In genomic region chr5:113907786-113908567, GRCm38 (mm10) we compare ENCODE assay signal across 8 mouse cellular contexts. TPM values are rescaled to one million over a fixed set of nuclear protein-coding genes. Genes with fewer than 3 reads are reported as not detected.
DNase-seq lines count a peak whose midpoint lies in the region; ATAC-seq and TF ChIP-seq lines count a peak whose summit lies in the region.

No protein-coding gene starts in this region.

- H3K4me1 ChIP-seq in intestine, postnatal 0 days (replicated peaks; ENCODE audit: control insufficient read depth, insufficient read depth, low read length) = peaks cover 9% of the 10 kb centered on the region
- H3K4me1 ChIP-seq in liver, adult 2 months (ENCODE audit: control insufficient read depth, insufficient read depth, low read length) = peaks cover 6% of the 10 kb centered on the region
- H3K4me1 ChIP-seq in midbrain, postnatal 0 days (ENCODE audit: insufficient read depth, low read length) = peaks cover 7% of the 10 kb centered on the region
- H3K4me1 ChIP-seq in stomach, embryonic 14.5 days (ENCODE audit: control insufficient read depth, insufficient read depth, low read length) = peaks cover 37% of the 10 kb centered on the region

- peak overlapping the region; percentile 81 for H3K4me2 ChIP-seq in intestine, postnatal 0 days (replicated peaks; ENCODE audit: low read depth)
- H3K4me2 ChIP-seq in midbrain, postnatal 0 days (ENCODE audit: low read depth, low read length, poor library complexity, severe bottlenecking) = peak overlapping the region; percentile 77
- peak overlapping the region; percentile 57 for H3K4me2 ChIP-seq in stomach, embryonic 14.5 days (replicated peaks; ENCODE audit: low read depth, low read length)

- no peak for TF ChIP-seq CTCF in intestine, postnatal 0 days (IDR thresholded peaks at IDR 0.05; ENCODE audit: low read depth)
- no peak for TF ChIP-seq CTCF in liver, adult 2 months (IDR thresholded peaks at IDR 0.05; ENCODE audit: low read depth, low read length)
- TF ChIP-seq CTCF in midbrain, postnatal 0 days (IDR thresholded peaks at IDR 0.05) = no peak; the same call in 1 of the 2 replicates

- peak overlapping the region; percentile 88 for H3K4me3 ChIP-seq in intestine, postnatal 0 days (ENCODE audit: low read depth, low read length)
- H3K4me3 ChIP-seq in liver, adult 2 months (ENCODE audit: insufficient read depth, low read depth, low read length) = peak overlapping the region; percentile 75
- H3K4me3 ChIP-seq in midbrain, postnatal 0 days (ENCODE audit: low read depth, low read length) = peak overlapping the region; percentile 93
- H3K4me3 ChIP-seq in stomach, embryonic 14.5 days (ENCODE audit: low read depth, low read length) = peak overlapping the region; percentile 92

- under 1% methylated on average over 67 of the region's 69 CpGs for WGBS in intestine, postnatal 0 days
- WGBS in liver, adult 2 months = 1% methylated on average over 69 of the region's 69 CpGs
- under 1% methylated on average over 57 of the region's 69 CpGs for WGBS in midbrain, postnatal 0 days
- under 1% methylated on average over 69 of the region's 69 CpGs for WGBS in stomach, embryonic 14.5 days

- H3K9me3 ChIP-seq in intestine, postnatal 0 days (ENCODE audit: control insufficient read depth) = no peaks in the 10 kb centered on the region
- no peaks in the 10 kb centered on the region for H3K9me3 ChIP-seq in midbrain, postnatal 0 days (ENCODE audit: low read length)
- no peaks in the 10 kb centered on the region for H3K9me3 ChIP-seq in stomach, embryonic 14.5 days (ENCODE audit: control insufficient read depth, low read depth, low read length)

- no peaks in the 10 kb centered on the region for H3K36me3 ChIP-seq in intestine, postnatal 0 days (ENCODE audit: control insufficient read depth, insufficient read depth)
- H3K36me3 ChIP-seq in liver, adult 2 months (ENCODE audit: control insufficient read depth, insufficient read depth, low read length) = no peaks in the 10 kb centered on the region
- no peaks in the 10 kb centered on the region for H3K36me3 ChIP-seq in midbrain, postnatal 0 days (ENCODE audit: insufficient read depth, low read length)
- H3K36me3 ChIP-seq in stomach, embryonic 14.5 days (ENCODE audit: control insufficient read depth, insufficient read depth, low read length) = no peaks in the 10 kb centered on the region

- H3K9ac ChIP-seq in intestine, postnatal 0 days (ENCODE audit: low read depth, low read length) = peak overlapping the region; percentile 94
- H3K9ac ChIP-seq in liver, adult 2 months (ENCODE audit: low read depth, low read length) = peak overlapping the region; percentile 80
- H3K9ac ChIP-seq in midbrain, postnatal 0 days (replicated peaks; ENCODE audit: low read length, poor library complexity, severe bottlenecking) = peak overlapping the region; percentile 95
- H3K9ac ChIP-seq in stomach, embryonic 14.5 days (replicated peaks; ENCODE audit: low read depth, low read length) = peak overlapping the region; percentile 90

- TF ChIP-seq POLR2A in liver, adult 2 months (IDR thresholded peaks at IDR 0.05; ENCODE audit: extremely low read depth, insufficient read depth, low read length) = no peak

- peak; percentile 61 for ATAC-seq in intestine, postnatal 0 days
- ATAC-seq in midbrain, postnatal 0 days (ENCODE audit: low FRiP score) = peak; percentile 64
- ATAC-seq in stomach, embryonic 14.5 days (ENCODE audit: insufficient number of reproducible peaks, insufficient read depth, low FRiP score, low read depth) = peak; percentile 51

- peak; percentile 77 for DNase-seq in 3134 (ENCODE audit: extremely low read depth, insufficient read length, low spot score)
- peak; percentile 77 to 84 for DNase-seq in adrenal gland, adult (ENCODE audit: inconsistent age in 2 of 2, low spot score in 1 of 2)
- DNase-seq in embryo, embryonic 11 days = peak; percentile 77
- peak; percentile 99 for DNase-seq in heart, adult 11 months
- peak; percentile 22 for DNase-seq in liver, adult 2 months (ENCODE audit: extremely low read depth, low read depth, low spot score)
- DNase-seq in midbrain, postnatal 0 days (ENCODE audit: low spot score) = peak; percentile 50

- H3K27me3 ChIP-seq in intestine, postnatal 0 days (replicated peaks; ENCODE audit: control insufficient read depth, insufficient read depth, low read length) = no peaks in the 10 kb centered on the region
- no peaks in the 10 kb centered on the region for H3K27me3 ChIP-seq in liver, adult 2 months (ENCODE audit: control insufficient read depth, insufficient read depth, low read length)
- no peaks in the 10 kb centered on the region for H3K27me3 ChIP-seq in midbrain, postnatal 0 days (ENCODE audit: insufficient read depth, low read length)
- no peaks in the 10 kb centered on the region for H3K27me3 ChIP-seq in stomach, embryonic 14.5 days (ENCODE audit: control insufficient read depth, insufficient read depth, low read length)

- H3K27ac ChIP-seq in intestine, postnatal 0 days (ENCODE audit: low read depth, low read length) = peak overlapping the region; percentile 100
- H3K27ac ChIP-seq in liver, adult 2 months (replicated peaks; ENCODE audit: insufficient read depth, low read depth, low read length) = peak overlapping the region; percentile 40
- H3K27ac ChIP-seq in midbrain, postnatal 0 days (ENCODE audit: low read depth, low read length) = peak overlapping the region; percentile 93
- H3K27ac ChIP-seq in stomach, embryonic 14.5 days (ENCODE audit: low read length) = peak overlapping the region; percentile 96

- peaks cover 18% of the 10 kb centered on the region for H3K79me2 ChIP-seq in liver, adult 2 months (ENCODE audit: control insufficient read depth, insufficient read depth, low read length)

RNA-seq across cellular contexts. Expression of gene Coro1c, which starts 0.6 kb away (rescaled TPM):
- 116 and 127 TPM in 2 replicates for polyA plus RNA-seq in intestine, postnatal 0 days (2015; fragmentation: Nextera tagmentation; extraction: Ambion mirVana)
- 11.8 and 14.0 TPM in 2 replicates for total RNA-seq in liver, adult 2 months (2014; rRNA removed)
- polyA plus RNA-seq in liver, adult 2 months (2012; rRNA removed) = 12.0 and 13.6 TPM in 2 replicates
- total RNA-seq in midbrain, postnatal 0 days (2014; rRNA removed) = 157 and 311 TPM in 2 replicates
- polyA plus RNA-seq in midbrain, postnatal 0 days (2015; fragmentation: Nextera tagmentation; extraction: Ambion mirVana) = 165 and 171 TPM in 2 replicates
- 131 and 145 TPM in 2 replicates for polyA plus RNA-seq in stomach, embryonic 14.5 days (2014; fragmentation: Nextera tagmentation; extraction: Ambion mirVana)

Comparison
In these comparisons a context has a peak if more than half of its experiments do, and no peak if none do; other contexts are left out.
1. Peak in every context shown above with its lines: DNase-seq, ATAC-seq, H3K4me3 ChIP-seq and H3K27ac ChIP-seq.
2. DNase-seq: peak in every context shown above with its lines; median percentile 99 in heart, adult 11 months; 80 in adrenal gland, adult; 77 in 3134; 77 in embryo, embryonic 11 days; 50 in midbrain, postnatal 0 days; 22 in liver, adult 2 months.
3. H3K27ac ChIP-seq: peak in every context shown above with its lines; median percentile 100 in intestine, postnatal 0 days; 96 in stomach, embryonic 14.5 days; 93 in midbrain, postnatal 0 days; 40 in liver, adult 2 months.